Mouse (Mus musculus) hindbrain, embryonic 12.5 days (tissue): ENCODE data around the gene H3f3a. TPM values are rescaled to one million over a fixed set of nuclear protein-coding genes. Genes with fewer than 3 reads are reported as not detected.

ENCODE experiments used
- ATAC-seq: fragments of 200-750 bp; cut with Nextera tagmentation; 2 replicates; pipeline ENCODE4 v1.8.0; 2017; ENCODE audit warnings: moderate TSS enrichment; ENCODE audit not compliant: low FRiP score
- H3K27ac ChIP-seq: fragments of 300-500 bp; sonication (generic); 2 replicates; pipeline ENCODE4 v1.5.1; 2016; ENCODE audit warnings: mild to moderate bottlenecking
- H3K27me3 ChIP-seq: fragments of 300-500 bp; sonication (generic); 2 replicates; pipeline ENCODE4 v1.6.1; 2016; ENCODE audit warnings: mild to moderate bottlenecking
- H3K36me3 ChIP-seq: fragments of 300-500 bp; sonication (generic); 2 replicates; pipeline ENCODE4 v1.6.1; 2016; ENCODE audit warnings: mild to moderate bottlenecking
- H3K4me1 ChIP-seq: fragments of 300-500 bp; sonication (generic); 2 replicates; pipeline ENCODE4 v1.6.1; 2016
- H3K4me2 ChIP-seq: fragments of 300-500 bp; sonication (generic); replicated peaks from 2 replicates; pipeline ENCODE4 v1.6.1; 2016; ENCODE audit warnings: mild to moderate bottlenecking
- H3K4me3 ChIP-seq: fragments of 300-500 bp; sonication (generic); 2 replicates; pipeline ENCODE4 v1.5.1; 2016; ENCODE audit warnings: mild to moderate bottlenecking
- H3K9ac ChIP-seq: fragments of 300-500 bp; sonication (generic); 2 replicates; pipeline ENCODE4 v1.6.1; 2016; ENCODE audit warnings: mild to moderate bottlenecking, moderate library complexity
- H3K9me3 ChIP-seq: fragments of 300-500 bp; sonication (generic); replicated peaks from 2 replicates; pipeline ENCODE4 v1.6.1; 2016; ENCODE audit warnings: mild to moderate bottlenecking
- WGBS: fragments of 180-500 bp; shearing (Covaris S2); methylation state at CpG from one replicate; pipeline ENCODE4 v1.1.7; 2016; 5-methylcytosine and 5-hydroxymethylcytosine counted together
- polyA plus RNA-seq: library from polyadenylated mRNA; unstranded; fragments of >200 nt; fragmentation: Nextera tagmentation; extraction: Ambion mirVana; gene quantifications from 2 replicates; pipeline ENCODE4 v1.2.1, GENCODE M21; 2016

The H3f3a gene
- polyA plus RNA-seq, 1 experiment from 2014 or later: 3,274 TPM

DNA sequence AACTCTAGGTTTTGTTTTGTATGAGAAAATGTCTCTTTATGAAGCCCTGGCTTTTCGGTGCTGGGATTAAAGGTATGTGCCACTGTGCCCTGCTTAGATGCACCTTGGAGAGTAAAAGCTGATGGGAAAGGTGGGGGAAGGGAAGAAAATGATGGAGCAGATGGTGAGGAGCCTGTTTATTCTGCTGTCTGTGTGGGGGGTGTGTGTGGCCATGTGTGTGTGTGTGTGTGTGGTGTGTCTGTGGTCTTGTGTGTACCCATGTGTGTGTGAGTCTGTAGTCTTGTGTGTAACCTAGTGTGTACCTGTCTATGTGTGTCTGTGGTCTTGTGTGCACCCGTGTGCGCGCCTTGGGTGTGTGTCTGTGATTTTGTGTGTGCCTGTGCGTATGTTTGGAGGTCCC, 15.1 kb downstream of the H3f3a start:
- H3K27ac ChIP-seq: no peak overlapping the region
- no peak for ATAC-seq
- peaks cover 29% of the 10 kb centered on the region for H3K36me3 ChIP-seq
- WGBS: 94% methylated on average over 5 of the region's 5 CpGs
- no peaks in the 10 kb centered on the region for H3K9me3 ChIP-seq
- no peak overlapping the region for H3K4me3 ChIP-seq
- H3K4me2 ChIP-seq: no peak overlapping the region
- peaks cover 7% of the 10 kb centered on the region for H3K4me1 ChIP-seq
- no peak overlapping the region for H3K9ac ChIP-seq
- H3K27me3 ChIP-seq: peaks cover 5% of the 10 kb centered on the region; the same call in 1 of the 2 replicates

DNA sequence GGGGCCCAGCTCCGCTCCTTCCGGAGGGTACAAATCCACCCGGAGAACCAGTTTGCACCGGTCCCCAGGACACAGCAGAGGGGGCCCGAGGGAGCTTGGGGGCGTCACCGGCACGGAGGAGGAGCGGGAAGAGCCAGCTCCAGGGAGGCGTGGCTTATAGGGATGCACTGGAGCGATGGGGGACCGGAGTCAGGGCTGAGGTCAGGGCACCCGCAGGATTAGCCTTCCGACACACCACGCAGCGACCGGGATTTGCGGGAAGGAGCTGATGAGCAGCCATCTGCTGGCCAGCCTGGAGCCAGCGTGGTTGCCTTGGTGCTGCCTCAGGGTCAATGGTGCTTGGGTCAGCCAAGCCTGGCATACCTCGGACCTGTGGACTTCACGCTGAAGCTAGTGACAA, 19.6 kb downstream of the H3f3a start:
- H3K4me2 ChIP-seq: peak overlapping the region; percentile 76
- H3K4me3 ChIP-seq: peak overlapping the region; percentile 35
- H3K36me3 ChIP-seq: no peaks in the 10 kb centered on the region
- H3K4me1 ChIP-seq: peaks cover 9% of the 10 kb centered on the region
- under 1% methylated on average over 21 of the region's 21 CpGs for WGBS
- ATAC-seq: peak; percentile 80
- peaks cover 18% of the 10 kb centered on the region for H3K27me3 ChIP-seq
- H3K27ac ChIP-seq: no peak overlapping the region
- H3K9ac ChIP-seq: peak overlapping the region; percentile 50
- H3K9me3 ChIP-seq: no peaks in the 10 kb centered on the region

DNA sequence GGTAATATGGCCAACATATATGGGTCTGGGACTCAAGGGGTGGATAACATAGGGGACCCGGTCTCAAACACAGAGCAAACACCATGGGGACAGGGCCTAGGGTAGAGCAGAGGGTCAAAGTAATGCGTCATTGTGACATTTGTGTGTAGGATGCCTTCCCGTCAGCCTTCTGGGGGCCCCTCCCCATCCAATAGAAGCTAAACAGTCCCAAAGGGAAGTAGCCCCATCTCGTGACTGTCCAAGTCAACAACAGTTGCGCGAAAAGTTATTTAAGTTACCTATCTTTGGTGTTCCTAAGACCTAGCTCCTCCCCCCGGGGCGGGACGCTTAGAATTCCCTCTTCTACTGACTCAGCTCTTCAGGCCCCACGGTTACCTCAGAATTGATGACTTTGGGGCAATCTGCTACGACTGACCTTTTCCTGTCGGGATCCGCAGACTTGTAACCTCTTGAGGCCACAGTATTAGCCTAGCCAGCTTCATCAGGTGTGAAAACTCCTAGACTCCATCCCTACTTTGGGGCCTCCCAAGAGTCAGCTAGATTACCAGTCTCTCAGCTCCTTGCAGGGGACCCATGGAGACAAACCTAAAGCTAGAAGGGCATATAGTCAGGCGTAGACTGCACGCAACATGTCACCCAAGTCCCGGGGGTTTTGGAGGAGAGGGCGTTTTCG, 20.2 kb downstream of the H3f3a start:
- Histone ChIP-seq H3K27ac (no peak overlapping the region), H3K9ac (0 out of 2 replicates have a peak overlapping the region, but pooled peaks have one; percentile 50), H3K27me3 (peaks cover 18% of the 10 kb centered on the region), H3K36me3 (no peaks in the 10 kb centered on the region), H3K4me3 (peak overlapping the region; percentile 35), H3K4me1 (peaks cover 9% of the 10 kb centered on the region), H3K4me2 (peak overlapping the region; percentile 76), H3K9me3 (no peaks in the 10 kb centered on the region)
- ATAC-seq: peak; percentile 52
- WGBS: 13% methylated on average over 18 of the region's 18 CpGs

GRCm38 (mm10) chr1:180792814-180793213, 20.9 kb downstream of the H3f3a start:
- 88% methylated on average over 4 of the region's 4 CpGs for WGBS

DNA sequence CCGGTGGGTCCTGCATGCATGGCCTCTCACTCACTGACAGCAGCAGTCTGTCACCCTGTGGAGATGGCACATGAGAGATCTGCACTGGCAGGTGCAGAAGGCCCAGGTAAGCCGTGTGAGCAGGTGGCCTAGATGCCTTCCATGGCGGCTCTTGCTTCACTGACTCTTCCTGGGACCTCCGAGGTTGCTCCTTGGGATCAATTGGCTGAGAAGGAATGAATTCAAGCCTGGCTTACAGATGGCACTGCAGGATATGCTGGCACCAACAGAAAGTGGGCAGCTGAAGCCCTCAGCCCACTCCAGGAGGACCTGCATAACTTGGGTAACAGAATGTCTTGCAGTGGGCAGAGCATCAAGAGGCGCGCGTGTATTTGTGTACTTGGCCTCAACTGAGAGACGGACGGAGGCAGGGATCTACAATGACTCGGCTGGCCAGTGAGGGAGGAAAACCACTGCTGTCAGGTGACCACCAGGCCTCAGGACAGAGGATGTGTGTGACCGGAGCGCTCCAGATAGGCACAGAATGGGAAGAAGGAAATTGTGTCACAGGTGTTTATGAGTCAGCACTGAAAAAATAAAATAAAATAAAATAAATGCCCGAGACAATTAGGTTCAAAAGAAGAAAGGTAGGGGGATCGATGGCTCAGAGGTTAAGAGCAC, 21.8 kb downstream of the H3f3a start:
- H3K4me2 ChIP-seq: no peak overlapping the region
- H3K36me3 ChIP-seq: no peaks in the 10 kb centered on the region
- no peak overlapping the region for H3K27ac ChIP-seq
- ATAC-seq: no peak
- H3K27me3 ChIP-seq: peaks cover 17% of the 10 kb centered on the region
- 83% methylated on average over 14 of the region's 14 CpGs for WGBS
- H3K9ac ChIP-seq: no peak overlapping the region
- no peaks in the 10 kb centered on the region for H3K9me3 ChIP-seq
- no peak overlapping the region for H3K4me3 ChIP-seq
- H3K4me1 ChIP-seq: peaks cover 9% of the 10 kb centered on the region

More at GRCm38 (mm10) chr1:180792814-180793213, 20.9 kb downstream of the H3f3a start:
- Histone ChIP-seq H3K27ac (no peak overlapping the region), H3K4me1 (peaks cover 9% of the 10 kb centered on the region), H3K9ac (no peak overlapping the region), H3K4me2 (no peak overlapping the region), H3K9me3 (no peaks in the 10 kb centered on the region), H3K4me3 (no peak overlapping the region), H3K36me3 (no peaks in the 10 kb centered on the region), H3K27me3 (peaks cover 18% of the 10 kb centered on the region)
- ATAC-seq: no peak

DNA sequence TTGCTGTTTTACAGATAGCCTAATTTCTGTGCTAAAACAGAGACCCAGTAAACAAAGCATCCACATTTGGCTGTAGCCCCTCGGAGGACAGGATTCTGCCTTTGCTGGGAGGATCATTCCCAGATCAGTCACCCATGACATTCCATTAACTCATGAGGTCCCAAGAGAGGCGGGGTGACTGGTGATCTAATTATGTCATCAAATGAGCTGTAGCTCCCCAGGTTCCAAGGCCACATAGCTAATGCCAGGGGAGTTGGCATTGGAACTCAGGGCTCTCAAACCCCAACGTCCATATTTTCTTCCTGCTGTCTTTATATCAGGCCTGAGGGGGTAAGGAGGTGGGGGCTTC, 30.2 kb downstream of the H3f3a start:
- no peak overlapping the region for H3K4me3 ChIP-seq
- no peaks in the 10 kb centered on the region for H3K9me3 ChIP-seq
- H3K36me3 ChIP-seq: no peaks in the 10 kb centered on the region
- 0 out of 2 replicates have a peak, but pooled peaks have one; percentile 30 for ATAC-seq
- H3K27me3 ChIP-seq: no peaks in the 10 kb centered on the region
- WGBS: 35% methylated on average over 3 of the region's 3 CpGs
- H3K4me2 ChIP-seq: no peak overlapping the region
- H3K9ac ChIP-seq: no peak overlapping the region
- H3K27ac ChIP-seq: peak overlapping the region; percentile 9; the same call in 1 of the 2 replicates
- peaks cover 9% of the 10 kb centered on the region; the same call in 1 of the 2 replicates for H3K4me1 ChIP-seq

- H3K36me3 ChIP-seq: no peaks in the 10 kb centered on the region
- WGBS: 73% methylated on average over 9 of the region's 9 CpGs
- no peak overlapping the region for H3K4me3 ChIP-seq
- no peak for ATAC-seq
- H3K27me3 ChIP-seq: no peaks in the 10 kb centered on the region
- peaks cover 9% of the 10 kb centered on the region; the same call in 1 of the 2 replicates for H3K4me1 ChIP-seq
- no peak overlapping the region for H3K9ac ChIP-seq
- no peaks in the 10 kb centered on the region for H3K9me3 ChIP-seq
- H3K4me2 ChIP-seq: no peak overlapping the region
- peak overlapping the region; percentile 9 for H3K27ac ChIP-seq
These were observed 30.7 kb downstream of the H3f3a start for GRCm38 (mm10) chr1:180782906-180783579.

DNA sequence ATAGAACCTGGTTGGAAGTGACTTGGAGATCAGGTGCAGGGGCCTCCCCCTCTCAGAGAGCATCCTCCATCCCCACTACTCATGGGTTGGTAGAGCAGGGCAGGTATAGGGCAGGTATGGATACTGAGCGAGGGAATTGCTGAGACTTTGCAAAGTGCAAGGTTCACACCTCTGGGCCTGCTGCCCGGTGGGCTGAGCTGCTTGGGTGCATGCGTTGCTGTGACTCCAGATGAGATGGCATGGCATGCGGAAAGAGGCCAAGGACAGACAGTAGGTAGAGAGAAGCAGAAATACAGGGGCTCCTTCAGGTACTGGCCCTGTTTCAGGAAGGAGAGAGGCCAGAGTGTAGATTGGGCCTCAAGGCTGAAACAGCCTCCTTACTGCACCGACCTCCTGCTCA, 32.5 kb downstream of the H3f3a start:
- H3K4me1 ChIP-seq: peaks cover 14% of the 10 kb centered on the region
- H3K27me3 ChIP-seq: no peaks in the 10 kb centered on the region
- no peaks in the 10 kb centered on the region for H3K36me3 ChIP-seq
- WGBS: 81% methylated on average over 5 of the region's 5 CpGs
- H3K27ac ChIP-seq: no peak overlapping the region
- no peak overlapping the region for H3K4me3 ChIP-seq
- no peak overlapping the region for H3K4me2 ChIP-seq
- H3K9me3 ChIP-seq: no peaks in the 10 kb centered on the region
- ATAC-seq: no peak
- no peak overlapping the region for H3K9ac ChIP-seq

- Histone ChIP-seq H3K27ac (no peak overlapping the region), H3K36me3 (no peaks in the 10 kb centered on the region), H3K9me3 (no peaks in the 10 kb centered on the region), H3K4me2 (no peak overlapping the region), H3K9ac (no peak overlapping the region), H3K4me1 (peaks cover 21% of the 10 kb centered on the region), H3K4me3 (no peak overlapping the region), H3K27me3 (no peaks in the 10 kb centered on the region)
- no peak for ATAC-seq
- WGBS: 92% methylated on average over 8 of the region's 8 CpGs
These were observed 33.5 kb downstream of the H3f3a start for GRCm38 (mm10) chr1:180780291-180780690.

- WGBS: 81% methylated on average over 10 of the region's 10 CpGs
- no peak for ATAC-seq
- Histone ChIP-seq H3K4me1 (peaks cover 21% of the 10 kb centered on the region), H3K4me2 (peak overlapping the region; percentile 83; the same call in 1 of the 2 replicates), H3K36me3 (no peaks in the 10 kb centered on the region), H3K27me3 (no peaks in the 10 kb centered on the region), H3K9ac (no peak overlapping the region), H3K27ac (no peak overlapping the region), H3K9me3 (no peaks in the 10 kb centered on the region), H3K4me3 (no peak overlapping the region)
These were observed 34.8 kb downstream of the H3f3a start for GRCm38 (mm10) chr1:180778941-180779340.

DNA sequence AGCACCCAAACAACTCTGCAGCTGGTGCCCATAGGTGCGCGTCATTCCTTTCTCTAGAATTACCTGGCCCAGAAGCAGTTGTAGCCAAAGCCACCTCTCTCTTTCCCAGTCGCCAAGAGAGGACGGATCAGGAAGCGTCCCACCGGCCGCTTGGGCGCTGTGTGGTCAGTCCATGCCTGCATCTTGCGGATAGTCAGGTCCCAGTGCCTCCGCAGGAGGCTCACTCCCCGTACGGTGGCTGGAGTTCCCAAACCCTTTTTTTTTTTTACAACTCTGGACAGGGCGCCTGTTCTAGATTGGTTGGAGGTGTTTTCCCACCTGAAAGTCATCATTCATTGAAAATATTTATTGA, 35.4 kb downstream of the H3f3a start:
- Histone ChIP-seq H3K4me2 (peak overlapping the region; percentile 83), H3K9ac (peak overlapping the region; percentile 79), H3K4me3 (peak overlapping the region; percentile 59), H3K4me1 (peaks cover 17% of the 10 kb centered on the region), H3K27ac (peak overlapping the region; percentile 88), H3K36me3 (no peaks in the 10 kb centered on the region), H3K9me3 (no peaks in the 10 kb centered on the region), H3K27me3 (no peaks in the 10 kb centered on the region)
- ATAC-seq: peak; percentile 55
- WGBS: under 1% methylated on average over 13 of the region's 13 CpGs

- Histone ChIP-seq H3K4me2 (peak overlapping the region; percentile 83), H3K27me3 (no peaks in the 10 kb centered on the region), H3K36me3 (no peaks in the 10 kb centered on the region), H3K9ac (peak overlapping the region; percentile 79), H3K4me3 (peak overlapping the region; percentile 59), H3K27ac (peak overlapping the region; percentile 88), H3K4me1 (peaks cover 12% of the 10 kb centered on the region; the same call in 1 of the 2 replicates), H3K9me3 (no peaks in the 10 kb centered on the region)
- under 1% methylated on average over 56 of the region's 56 CpGs for WGBS
- peak; percentile 87 for ATAC-seq
These were observed 35.9 kb downstream of the H3f3a start for GRCm38 (mm10) chr1:180777660-180778402.
